Mouse (Mus musculus) ES-Bruce4 (cell line): ENCODE data around the gene Lipi.

Source experiments
- CTCF ChIP-seq: IDR thresholded peaks from one replicate; pipeline ENCODE4 v1.8.1; 2011; ENCODE audit warnings: low read depth, low read length
- EP300 ChIP-seq: IDR thresholded peaks from 2 replicates; pipeline ENCODE4 v1.6.1; 2011; ENCODE audit warnings: low read depth, low read length; ENCODE audit not compliant: insufficient read depth
- POLR2A ChIP-seq: IDR thresholded peaks from one replicate; pipeline ENCODE4 v1.8.1; 2011; ENCODE audit warnings: low read length; ENCODE audit not compliant: insufficient read depth

GRCm38 (mm10) chr16:75496568-75496967, 89.3 kb downstream of the Lipi start:
- TF ChIP-seq CTCF (no peak), POLR2A (no peak), EP300 (no peak)
